Mouse (Mus musculus) right cerebral cortex, adult 2 months (tissue): ENCODE results near the gene Cdc14a.

Source experiments
- DNase-seq, 2 experiments: peaks; one replicate each; pipeline ENCODE4 v3.0.0; 2021 to 2022; ENCODE audit warnings: low spot score in 2 of 2

The Cdc14a gene

GRCm38 (mm10) chr3:116423353-116424159 lies at the start of gene Cdc14a:
Gene Cdc14a (minus strand): TSS chr3:116424032.
- DNase-seq: peak; percentile 50 to 56

GRCm38 (mm10) chr3:116465709-116466108 lies 41.9 kb upstream of the Cdc14a start:
- no peak for DNase-seq

GRCm38 (mm10) chr3:116464318-116464717 lies 40.5 kb upstream of the Cdc14a start:
- no peak for DNase-seq

GRCm38 (mm10) chr3:116461053-116461452 lies 37.2 kb upstream of the Cdc14a start:
- DNase-seq: no peak

GRCm38 (mm10) chr3:116454529-116454928 lies 30.7 kb upstream of the Cdc14a start:
- no peak for DNase-seq

GRCm38 (mm10) chr3:116450741-116451140 lies 26.9 kb upstream of the Cdc14a start:
- no peak for DNase-seq

- no peak for DNase-seq
These were observed 20.5 kb upstream of the Cdc14a start for GRCm38 (mm10) chr3:116444327-116444726.

GRCm38 (mm10) chr3:116442788-116443187 lies 19.0 kb upstream of the Cdc14a start:
- DNase-seq: no peak

GRCm38 (mm10) chr3:116441518-116442205 lies 17.8 kb upstream of the Cdc14a start:
- no peak for DNase-seq

GRCm38 (mm10) chr3:116440066-116440997 lies 16.5 kb upstream of the Cdc14a start:
- no peak for DNase-seq

- DNase-seq: no peak
These were observed 13.2 kb upstream of the Cdc14a start for GRCm38 (mm10) chr3:116436811-116437601.

- no peak for DNase-seq
These were observed 12.3 kb upstream of the Cdc14a start for GRCm38 (mm10) chr3:116436113-116436512.

- DNase-seq: no peak
These were observed 10.9 kb upstream of the Cdc14a start for GRCm38 (mm10) chr3:116434757-116435156.

GRCm38 (mm10) chr3:116425901-116426300 lies 2.1 kb upstream of the Cdc14a start:
- DNase-seq: no peak

- peak; percentile 70 to 73 for DNase-seq
These were observed 1.1 kb upstream of the Cdc14a start for GRCm38 (mm10) chr3:116424973-116425284.

GRCm38 (mm10) chr3:116424160-116424972 lies 534 bp upstream of the Cdc14a start:
- no peak for DNase-seq

- peak; percentile 39 to 40 for DNase-seq
These were observed 958 bp downstream of the Cdc14a start for GRCm38 (mm10) chr3:116422795-116423352.

- no peak for DNase-seq
These were observed 1.8 kb downstream of the Cdc14a start for GRCm38 (mm10) chr3:116422074-116422473.

GRCm38 (mm10) chr3:116421121-116421520 lies 2.7 kb downstream of the Cdc14a start:
- no peak for DNase-seq

GRCm38 (mm10) chr3:116419791-116420190 lies 4.0 kb downstream of the Cdc14a start:
- no peak for DNase-seq
